Mouse (Mus musculus): Measurements from ENCODE around the gene Sars. TPM values are rescaled to one million over a fixed set of nuclear protein-coding genes. Genes with fewer than 3 reads are reported as not detected.

Gene Sars
- polyA plus RNA-seq, 1 experiment: 376 TPM

DNA sequence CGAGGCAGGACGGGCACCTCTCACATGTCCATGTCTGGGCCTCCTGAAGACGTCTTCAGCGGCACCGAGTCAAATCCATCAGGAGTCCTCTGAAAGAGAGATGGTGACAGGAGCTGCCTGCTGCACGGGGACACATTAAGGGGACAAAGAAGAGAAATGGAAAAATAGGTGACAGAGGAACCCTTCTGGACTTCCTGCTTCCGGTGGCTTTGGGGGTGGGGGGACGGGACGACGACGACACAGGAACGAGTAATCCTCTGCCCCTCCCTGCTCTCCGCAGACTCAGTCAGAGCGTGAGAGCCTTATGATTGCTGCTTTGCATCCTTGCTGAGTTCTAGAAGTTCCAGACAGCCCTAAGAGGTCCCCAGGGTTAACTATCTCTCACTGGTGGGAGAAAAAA is 13.4 kb upstream of the Sars start:
- TF ChIP-seq CTCF (IDR thresholded peaks at IDR 0.05; ENCODE audit: borderline replicate concordance, insufficient read depth, low read length) (no peak), POLR2A (IDR thresholded peaks at IDR 0.05; ENCODE audit: low read depth, low read length) (no peak)
- H3K4me3 ChIP-seq (ENCODE audit: insufficient read depth, low read length): no peak overlapping the region
- H3K4me1 ChIP-seq (ENCODE audit: control insufficient read depth, insufficient read depth, low read length): no peaks in the 10 kb centered on the region
- no peak overlapping the region for H3K27ac ChIP-seq (ENCODE audit: insufficient read depth, low read length)

GRCm38 (mm10) chr3:108454172-108454571 is 9.2 kb upstream of the Sars start:
- no peak overlapping the region for H3K27ac ChIP-seq (ENCODE audit: insufficient read depth, low read length)
- TF ChIP-seq POLR2A (IDR thresholded peaks at IDR 0.05; ENCODE audit: low read depth, low read length) (no peak), CTCF (IDR thresholded peaks at IDR 0.05; ENCODE audit: borderline replicate concordance, insufficient read depth, low read length) (no peak)
- no peak overlapping the region for H3K4me3 ChIP-seq (ENCODE audit: insufficient read depth, low read length)
- H3K4me1 ChIP-seq (ENCODE audit: control insufficient read depth, insufficient read depth, low read length): no peaks in the 10 kb centered on the region

DNA sequence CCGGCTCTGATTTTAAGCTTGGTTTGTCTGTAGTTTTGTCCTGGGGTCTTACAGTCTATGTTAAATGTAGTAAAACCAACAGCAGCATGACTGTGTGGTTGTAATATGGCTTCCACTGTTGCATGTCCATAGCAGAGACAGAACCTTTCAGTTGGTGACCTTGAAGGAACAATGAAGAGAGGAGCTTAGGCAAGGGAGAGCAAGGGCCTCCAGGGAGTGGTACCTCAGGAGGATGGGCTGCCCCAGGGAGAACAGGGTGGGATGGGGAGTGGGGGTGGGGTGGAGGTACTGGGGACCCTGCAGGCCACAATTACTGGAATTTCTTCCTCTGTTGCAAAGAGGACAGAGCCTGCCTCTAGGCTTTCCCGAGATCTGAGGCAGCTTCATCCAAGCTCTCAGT is 7.0 kb upstream of the Sars start:
- TF ChIP-seq CTCF (IDR thresholded peaks at IDR 0.05; ENCODE audit: borderline replicate concordance, insufficient read depth, low read length): no peak
- TF ChIP-seq POLR2A (IDR thresholded peaks at IDR 0.05; ENCODE audit: low read depth, low read length): no peak
- Histone ChIP-seq H3K4me3 (ENCODE audit: insufficient read depth, low read length) (no peak overlapping the region), H3K27ac (ENCODE audit: insufficient read depth, low read length) (no peak overlapping the region), H3K4me1 (ENCODE audit: control insufficient read depth, insufficient read depth, low read length) (no peaks in the 10 kb centered on the region)

- peaks cover 6% of the 10 kb centered on the region for H3K4me1 ChIP-seq (ENCODE audit: control insufficient read depth, insufficient read depth, low read length)
- TF ChIP-seq CTCF (IDR thresholded peaks at IDR 0.05; ENCODE audit: borderline replicate concordance, insufficient read depth, low read length) (no peak), POLR2A (IDR thresholded peaks at IDR 0.05; ENCODE audit: low read depth, low read length) (0 out of 2 replicates have a peak, but pooled peaks have one; percentile 70)
- H3K27ac ChIP-seq (ENCODE audit: insufficient read depth, low read length): no peak overlapping the region
- H3K4me3 ChIP-seq (ENCODE audit: insufficient read depth, low read length): peak overlapping the region; percentile 26
Observed at GRCm38 (mm10) chr3:108445366-108445705, 327 bp upstream of the Sars start.

DNA sequence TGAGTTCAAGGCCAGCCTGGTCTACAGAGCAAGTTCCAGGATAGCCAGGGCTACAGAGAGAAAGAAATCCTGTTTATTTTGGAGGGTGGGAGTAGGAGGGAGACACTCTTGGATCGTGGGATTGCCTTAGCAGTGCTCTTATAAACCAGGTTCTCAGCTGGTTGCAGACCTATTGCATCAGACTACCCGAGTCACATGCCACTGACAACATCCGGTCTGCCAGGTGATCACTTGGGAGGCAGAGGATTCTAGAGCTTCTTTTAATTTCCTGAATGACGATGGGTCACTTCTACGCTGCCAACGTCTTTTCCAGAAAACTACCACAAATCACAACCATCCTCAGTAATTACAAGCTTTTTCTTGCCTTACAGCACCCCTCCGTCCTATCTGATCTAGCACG is 980 bp downstream of the Sars start:
- peak overlapping the region; percentile 92 for H3K4me3 ChIP-seq (ENCODE audit: insufficient read depth, low read length)
- TF ChIP-seq CTCF (IDR thresholded peaks at IDR 0.05; ENCODE audit: borderline replicate concordance, insufficient read depth, low read length): no peak
- peak; percentile 82 for TF ChIP-seq POLR2A (IDR thresholded peaks at IDR 0.05; ENCODE audit: low read depth, low read length)
- peak overlapping the region; percentile 98 for H3K27ac ChIP-seq (ENCODE audit: insufficient read depth, low read length)
- H3K4me1 ChIP-seq (ENCODE audit: control insufficient read depth, insufficient read depth, low read length): peaks cover 9% of the 10 kb centered on the region

DNA sequence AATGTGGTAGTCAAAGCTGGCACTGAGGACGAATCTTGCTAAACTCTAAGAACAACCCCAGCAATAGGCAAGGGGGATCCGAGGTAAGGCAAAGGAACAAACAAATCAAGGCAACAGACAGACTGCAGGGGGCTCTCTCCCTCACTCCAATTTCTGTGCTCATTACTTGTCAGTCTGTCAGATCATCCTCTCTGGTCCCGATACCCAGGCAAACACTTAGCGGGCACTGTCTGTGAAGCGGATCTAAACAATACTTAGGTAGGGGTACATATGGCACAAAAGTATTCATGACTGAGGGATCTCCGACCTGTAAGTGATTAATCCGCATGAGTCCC is 8.7 kb downstream of the Sars start:
- no peak for TF ChIP-seq CTCF (IDR thresholded peaks at IDR 0.05; ENCODE audit: borderline replicate concordance, insufficient read depth, low read length)
- TF ChIP-seq POLR2A (IDR thresholded peaks at IDR 0.05; ENCODE audit: low read depth, low read length): no peak
- H3K4me3 ChIP-seq (ENCODE audit: insufficient read depth, low read length): no peak overlapping the region
- peaks cover 5% of the 10 kb centered on the region; the same call in 1 of the 2 replicates for H3K4me1 ChIP-seq (ENCODE audit: control insufficient read depth, insufficient read depth, low read length)
- no peak overlapping the region for H3K27ac ChIP-seq (ENCODE audit: insufficient read depth, low read length)

DNA sequence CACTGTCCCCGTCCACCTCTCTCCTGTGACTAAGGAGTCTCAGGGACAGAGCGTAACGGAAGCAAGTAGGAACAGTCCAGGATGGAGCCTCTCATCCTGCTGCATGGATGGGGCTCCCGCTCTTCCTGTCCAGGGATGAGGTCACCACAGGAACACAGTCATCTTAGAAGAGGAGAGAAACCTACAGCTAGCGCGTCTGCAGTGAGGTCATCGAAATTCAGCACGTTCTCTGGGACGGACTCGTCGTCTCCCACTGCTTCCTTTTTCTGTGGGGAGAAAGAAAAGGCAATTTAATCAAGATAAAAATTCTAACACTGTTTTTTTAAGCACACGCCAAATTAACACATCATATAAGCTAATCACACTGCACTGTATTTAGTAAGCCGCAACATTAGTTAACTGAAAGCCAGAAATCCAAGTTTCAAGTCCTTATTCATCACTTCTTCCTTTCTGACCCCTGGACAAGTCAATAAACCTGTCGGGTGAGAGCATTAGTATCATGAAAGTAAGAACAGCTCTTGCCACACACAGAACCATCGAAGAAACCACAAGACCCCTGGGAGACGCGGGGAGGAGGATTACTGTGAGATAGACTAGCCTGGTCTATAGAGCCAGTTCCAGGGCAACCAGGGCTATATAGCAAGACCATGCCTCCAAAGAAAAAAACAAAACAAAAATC is 9.2 kb downstream of the Sars start:
- peaks cover 4% of the 10 kb centered on the region; the same call in 1 of the 2 replicates for H3K4me1 ChIP-seq (ENCODE audit: control insufficient read depth, insufficient read depth, low read length)
- no peak overlapping the region for H3K27ac ChIP-seq (ENCODE audit: insufficient read depth, low read length)
- no peak overlapping the region for H3K4me3 ChIP-seq (ENCODE audit: insufficient read depth, low read length)
- TF ChIP-seq CTCF (IDR thresholded peaks at IDR 0.05; ENCODE audit: borderline replicate concordance, insufficient read depth, low read length) (no peak), POLR2A (IDR thresholded peaks at IDR 0.05; ENCODE audit: low read depth, low read length) (no peak)

GRCm38 (mm10) chr3:108433881-108434495 is 11.0 kb downstream of the Sars start:
- TF ChIP-seq CTCF (IDR thresholded peaks at IDR 0.05; ENCODE audit: borderline replicate concordance, insufficient read depth, low read length) (no peak), POLR2A (IDR thresholded peaks at IDR 0.05; ENCODE audit: low read depth, low read length) (no peak)
- Histone ChIP-seq H3K4me1 (ENCODE audit: control insufficient read depth, insufficient read depth, low read length) (peaks cover 1% of the 10 kb centered on the region; the same call in 1 of the 2 replicates), H3K27ac (ENCODE audit: insufficient read depth, low read length) (no peak overlapping the region), H3K4me3 (ENCODE audit: insufficient read depth, low read length) (no peak overlapping the region)

GRCm38 (mm10) chr3:108433188-108433880 is 11.7 kb downstream of the Sars start:
- H3K4me3 ChIP-seq (ENCODE audit: insufficient read depth, low read length): no peak overlapping the region
- no peak overlapping the region for H3K27ac ChIP-seq (ENCODE audit: insufficient read depth, low read length)
- no peaks in the 10 kb centered on the region for H3K4me1 ChIP-seq (ENCODE audit: control insufficient read depth, insufficient read depth, low read length)
- no peak for TF ChIP-seq POLR2A (IDR thresholded peaks at IDR 0.05; ENCODE audit: low read depth, low read length)
- no peak for TF ChIP-seq CTCF (IDR thresholded peaks at IDR 0.05; ENCODE audit: borderline replicate concordance, insufficient read depth, low read length)
